Mouse (Mus musculus) forebrain, embryonic 11.5 days (tissue): Measurements from ENCODE around the gene Hoxa3. TPM values are rescaled to one million over a fixed set of nuclear protein-coding genes. Genes with fewer than 3 reads are reported as not detected.
A peak's percentile ranks its signal among the peaks of the same experiment; 100 is the strongest.

Experiments used
- ATAC-seq: fragments of 200-750 bp; cut with Nextera tagmentation; replicated peaks from 2 replicates; pipeline ENCODE4 v1.8.0; 2017; ENCODE audit warnings: moderate TSS enrichment; ENCODE audit not compliant: low FRiP score
- DNase-seq: peaks from one replicate; pipeline ENCODE4 v3.0.0-alpha.2; 2017; ENCODE audit warnings: low spot score
- H3K27ac ChIP-seq: fragments of 300-500 bp; sonication (generic); 2 replicates; pipeline ENCODE4 v1.5.1; 2014; ENCODE audit warnings: low read depth, low read length
- H3K27me3 ChIP-seq: fragments of 300-500 bp; sonication (generic); 2 replicates; pipeline ENCODE4 v1.6.1; 2014; ENCODE audit warnings: mild to moderate bottlenecking, low read length, mixed read lengths; ENCODE audit not compliant: control insufficient read depth, insufficient read depth
- H3K36me3 ChIP-seq: fragments of 300-500 bp; sonication (generic); 2 replicates; pipeline ENCODE4 v1.6.1; 2014; ENCODE audit warnings: mild to moderate bottlenecking, low read length, moderate library complexity, mixed read lengths; ENCODE audit not compliant: control insufficient read depth, insufficient read depth
- H3K4me1 ChIP-seq: fragments of 300-500 bp; sonication (generic); replicated peaks from 2 replicates; pipeline ENCODE4 v1.6.1; 2014; ENCODE audit warnings: low read length, mixed read lengths; ENCODE audit not compliant: control insufficient read depth, insufficient read depth
- H3K4me2 ChIP-seq: fragments of 300-500 bp; sonication (generic); 2 replicates; pipeline ENCODE4 v1.6.1; 2014; ENCODE audit warnings: low read depth, mild to moderate bottlenecking, low read length, moderate library complexity, mixed read lengths; ENCODE audit not compliant: severe bottlenecking
- H3K4me3 ChIP-seq: fragments of 300-500 bp; sonication (generic); 2 replicates; pipeline ENCODE4 v1.5.1; 2014; ENCODE audit warnings: low read depth, low read length
- H3K9ac ChIP-seq: fragments of 300-500 bp; sonication (generic); 2 replicates; pipeline ENCODE4 v1.6.1; 2014; ENCODE audit warnings: low read length
- H3K9me3 ChIP-seq: fragments of 300-500 bp; sonication (generic); 2 replicates; pipeline ENCODE4 v1.6.1; 2016; ENCODE audit warnings: low read length, mixed read lengths; ENCODE audit not compliant: control insufficient read depth
- WGBS: fragments of 180-500 bp; shearing (Covaris S2); extraction: QIAGEN DNeasy Blood & Tissue Kit; methylation state at CpG from one replicate; pipeline ENCODE4 v1.1.7; 2014; 5-methylcytosine and 5-hydroxymethylcytosine counted together
- polyA plus RNA-seq: library from polyadenylated mRNA; unstranded; fragments of >200 nt; fragmentation: Nextera tagmentation; extraction: Ambion mirVana; gene quantifications from 2 replicates; pipeline ENCODE4 v1.2.1, GENCODE M21; 2014

Gene Hoxa3
- polyA plus RNA-seq, 1 experiment from 2014 or later, result not detected

DNA sequence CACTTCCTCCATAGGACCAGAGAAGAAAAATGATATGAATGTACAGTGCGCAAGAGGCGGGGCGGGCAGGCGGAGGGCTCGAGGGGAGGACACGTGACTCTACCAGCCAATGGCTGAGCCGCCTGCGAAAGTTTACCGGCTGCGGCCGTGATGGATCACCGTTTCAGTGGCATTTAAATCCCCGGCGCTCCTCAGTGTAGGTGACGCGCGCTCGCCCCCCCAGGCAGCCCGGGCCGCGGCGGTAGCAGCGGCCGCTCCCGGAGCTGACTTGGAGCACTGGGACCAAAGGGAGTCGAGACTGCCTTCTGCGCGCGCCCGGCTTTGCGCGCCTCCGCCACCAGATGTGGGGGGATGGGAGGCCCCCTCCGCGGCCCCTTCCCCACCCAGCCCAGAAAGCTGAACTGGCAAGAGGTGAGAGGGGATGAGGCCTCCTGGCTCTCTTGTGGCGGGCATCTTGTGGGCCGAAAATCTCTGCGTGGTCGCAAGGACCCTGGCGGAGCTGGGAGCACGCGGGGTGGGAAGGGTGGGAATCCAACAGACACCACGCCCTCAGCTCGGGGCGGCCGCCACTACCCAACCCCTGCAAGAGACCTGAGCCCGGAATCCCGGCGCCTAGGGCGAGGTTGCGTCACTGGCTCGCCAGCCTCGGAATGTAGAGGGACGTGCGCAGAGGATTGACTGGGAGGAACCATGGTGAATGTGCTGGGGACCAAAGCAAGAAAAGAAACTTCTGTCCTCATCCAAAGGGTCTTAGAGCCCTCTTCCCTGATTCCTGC, 54.7 kb downstream of the Hoxa3 start, which contains the start of gene Hoxa1:
Gene Hoxa1, minus strand, starts transcription at position 42 of the 776 bp plus-strand sequence.
- peak; percentile 84 for DNase-seq
- Histone ChIP-seq H3K27ac (no peak within 1 kb of the TSS), H3K4me3 (peak within 1 kb of the TSS; percentile 52), H3K4me2 (peak within 1 kb of the TSS; percentile 99), H3K36me3 (no peaks in the 10 kb centered on the region), H3K9ac (0 out of 2 replicates have a peak within 1 kb of the TSS, but pooled peaks have one; percentile 8), H3K4me1 (peaks cover 9% of the 10 kb centered on the region), H3K9me3 (no peaks in the 10 kb centered on the region), H3K27me3 (peaks cover 96% of the 10 kb centered on the region)
- under 1% methylated on average over 55 of the region's 55 CpGs for WGBS
- peak; percentile 81 for ATAC-seq

DNA sequence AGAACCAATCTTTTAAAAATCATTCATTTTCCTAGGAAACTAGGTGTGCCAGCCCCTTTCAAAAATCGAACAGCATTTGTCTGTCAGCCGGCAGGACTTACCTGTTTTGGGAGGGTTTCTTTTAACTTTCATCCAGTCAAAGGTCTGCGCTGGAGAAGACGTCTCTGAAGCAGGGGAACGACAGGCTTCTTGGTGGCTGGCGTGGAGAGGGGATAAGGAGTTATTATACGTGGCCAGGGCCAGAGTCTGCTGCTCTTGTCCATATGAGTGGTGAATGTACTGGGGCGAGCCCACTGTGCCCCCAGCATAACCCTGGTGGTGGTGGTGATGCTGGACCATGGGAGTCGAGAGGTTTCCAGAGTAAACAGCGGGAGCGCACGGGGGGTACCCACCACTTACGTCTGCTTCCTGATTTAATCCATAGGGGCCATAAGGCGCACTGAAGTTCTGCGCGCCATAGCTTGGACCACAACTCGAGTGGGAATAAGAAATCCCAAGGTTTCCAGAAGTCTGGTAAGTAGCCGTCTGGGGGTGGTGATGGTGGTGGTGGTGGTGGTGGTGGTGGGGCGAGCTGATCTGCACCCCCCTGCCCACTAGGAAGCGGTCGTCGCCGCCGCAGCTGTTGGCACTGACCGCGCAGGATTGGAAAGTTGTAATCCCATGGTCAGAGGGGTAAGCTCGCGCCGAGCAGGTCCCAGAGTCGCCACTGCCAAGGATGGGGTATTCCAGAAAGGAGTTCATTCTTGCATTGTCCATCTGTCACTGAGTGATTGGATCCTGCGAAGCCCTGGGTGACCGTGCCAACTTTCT, 55.5 kb downstream of the Hoxa3 start:
- ATAC-seq (peak; percentile 37; the same call in 1 of the 2 replicates), DNase-seq (peak; percentile 57)
- WGBS, result under 1% methylated on average over 32 of the region's 32 CpGs

DNA sequence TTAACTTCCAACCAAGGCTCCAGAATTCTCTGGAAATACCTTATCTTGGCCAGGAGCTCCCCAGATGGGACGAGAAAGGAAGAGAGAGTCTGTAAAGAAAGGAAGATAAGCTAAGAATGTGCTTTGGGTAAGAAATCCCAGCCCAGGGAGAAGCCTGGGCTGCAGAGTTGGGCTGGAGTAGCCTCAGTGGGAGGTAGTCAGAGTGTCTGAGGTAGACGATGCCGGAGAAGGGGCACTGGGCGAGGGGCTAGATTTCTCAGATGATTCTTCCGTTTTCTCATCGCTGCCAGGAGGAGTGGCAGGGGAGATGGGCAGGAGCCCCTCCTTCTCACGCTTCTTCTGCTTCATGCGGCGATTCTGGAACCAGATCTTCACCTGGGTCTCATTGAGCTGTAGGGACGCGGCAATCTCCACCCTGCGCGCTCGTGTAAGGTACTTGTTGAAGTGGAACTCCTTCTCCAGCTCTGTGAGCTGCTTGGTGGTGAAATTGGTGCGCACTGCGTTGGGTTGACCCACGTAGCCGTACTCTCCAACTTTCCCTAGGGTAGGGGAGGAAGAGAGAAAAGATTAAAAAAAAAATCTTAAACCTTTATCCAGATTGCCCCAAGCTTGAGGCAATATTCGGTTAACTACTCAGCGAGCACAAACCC, 56.5 kb downstream of the Hoxa3 start:
- no peak overlapping the region for H3K9ac ChIP-seq
- H3K36me3 ChIP-seq, result no peaks in the 10 kb centered on the region
- no peak overlapping the region for H3K4me3 ChIP-seq
- ATAC-seq (no peak), DNase-seq (no peak)
- H3K27ac ChIP-seq, result no peak overlapping the region
- peaks cover 98% of the 10 kb centered on the region for H3K27me3 ChIP-seq
- peaks cover 7% of the 10 kb centered on the region for H3K4me1 ChIP-seq
- H3K4me2 ChIP-seq, result no peak overlapping the region
- no peaks in the 10 kb centered on the region for H3K9me3 ChIP-seq
- WGBS, result 1% methylated on average over 20 of the region's 20 CpGs

More for the DNA sequence above, 55.5 kb downstream of the Hoxa3 start:
- Histone ChIP-seq H3K9me3 (no peaks in the 10 kb centered on the region), H3K4me2 (peak overlapping the region; percentile 99), H3K27me3 (peaks cover 96% of the 10 kb centered on the region), H3K9ac (no peak overlapping the region), H3K4me1 (peaks cover 7% of the 10 kb centered on the region), H3K36me3 (no peaks in the 10 kb centered on the region), H3K27ac (no peak overlapping the region), H3K4me3 (peak overlapping the region; percentile 52)

DNA sequence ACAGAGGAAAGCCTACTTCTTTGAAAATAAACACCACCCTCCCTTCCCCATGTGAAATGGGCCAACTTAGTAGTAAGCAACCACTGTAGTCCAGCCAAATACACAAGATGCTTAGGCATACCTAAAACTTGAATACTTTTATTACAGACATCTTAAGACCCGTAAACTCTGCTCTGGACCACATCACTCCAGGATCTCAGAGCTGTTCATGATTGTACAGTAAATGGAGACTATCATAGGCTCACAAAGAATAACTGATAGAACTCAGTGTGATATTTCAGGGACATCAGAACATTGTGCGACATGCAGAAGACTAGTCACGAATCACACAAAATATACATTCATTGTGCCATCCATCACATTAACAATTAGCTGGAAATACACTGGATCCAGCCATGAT, 57.7 kb downstream of the Hoxa3 start:
- peaks cover 98% of the 10 kb centered on the region for H3K27me3 ChIP-seq
- DNase-seq (no peak), ATAC-seq (no peak)
- no peak overlapping the region for H3K4me3 ChIP-seq
- H3K4me2 ChIP-seq, result no peak overlapping the region
- no peak overlapping the region for H3K27ac ChIP-seq
- H3K36me3 ChIP-seq, result no peaks in the 10 kb centered on the region
- peaks cover 7% of the 10 kb centered on the region for H3K4me1 ChIP-seq
- H3K9ac ChIP-seq, result no peak overlapping the region
- no peaks in the 10 kb centered on the region for H3K9me3 ChIP-seq
- WGBS, result 38% methylated on average over 3 of the region's 3 CpGs

DNA sequence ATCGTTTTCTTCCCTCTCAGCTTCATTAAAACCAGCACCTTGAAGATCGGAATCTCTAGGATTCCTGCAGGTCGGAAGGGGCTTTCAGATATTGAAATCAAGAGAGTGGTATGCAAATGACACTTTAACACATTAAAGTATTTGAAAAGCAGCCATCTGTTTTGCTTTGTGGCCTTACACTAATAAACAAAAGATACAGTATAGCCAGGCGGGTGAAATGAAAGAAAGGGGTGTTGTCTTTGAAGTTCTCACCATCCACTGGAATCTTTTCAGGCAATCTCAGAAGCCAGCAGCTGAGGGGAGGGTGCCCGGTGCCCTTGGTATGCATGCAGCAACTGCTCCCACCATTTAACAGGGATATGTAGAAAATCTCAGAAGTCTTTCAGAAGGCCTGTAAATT, 59.1 kb downstream of the Hoxa3 start:
- no peak for DNase-seq
- no peaks in the 10 kb centered on the region for H3K36me3 ChIP-seq
- ATAC-seq, result no peak
- WGBS, result 4% methylated on average over 5 of the region's 5 CpGs
- no peak overlapping the region for H3K27ac ChIP-seq
- H3K9me3 ChIP-seq, result no peaks in the 10 kb centered on the region
- peaks cover 96% of the 10 kb centered on the region for H3K27me3 ChIP-seq
- no peak overlapping the region for H3K9ac ChIP-seq
- H3K4me2 ChIP-seq, result no peak overlapping the region
- H3K4me3 ChIP-seq, result no peak overlapping the region
- peaks cover 7% of the 10 kb centered on the region for H3K4me1 ChIP-seq

DNA sequence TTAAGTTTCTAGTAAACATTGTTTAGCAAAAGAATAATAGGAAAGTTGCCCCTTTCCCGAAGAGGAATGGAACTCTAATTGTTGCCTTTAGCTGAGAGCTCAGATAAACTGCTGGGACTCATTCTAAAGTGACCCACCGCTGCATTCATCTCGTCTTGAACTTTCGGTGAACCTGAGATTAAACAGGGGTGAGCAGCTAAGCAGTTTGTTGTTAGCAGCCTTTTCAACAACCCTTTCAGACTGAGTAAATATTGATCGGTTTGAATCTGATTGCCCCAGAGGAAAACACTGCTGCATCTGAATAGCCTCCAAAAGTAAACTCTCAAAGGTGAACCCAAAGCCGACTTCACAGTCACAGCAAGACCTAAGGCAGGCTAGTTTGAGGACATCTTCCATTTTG, 59.9 kb downstream of the Hoxa3 start:
- under 1% methylated on average over 6 of the region's 6 CpGs for WGBS
- Histone ChIP-seq H3K9ac (no peak overlapping the region), H3K4me3 (no peak overlapping the region), H3K36me3 (no peaks in the 10 kb centered on the region), H3K4me1 (no peaks in the 10 kb centered on the region), H3K27me3 (peaks cover 95% of the 10 kb centered on the region), H3K9me3 (no peaks in the 10 kb centered on the region), H3K4me2 (no peak overlapping the region), H3K27ac (no peak overlapping the region)
- DNase-seq (no peak), ATAC-seq (no peak)

DNA sequence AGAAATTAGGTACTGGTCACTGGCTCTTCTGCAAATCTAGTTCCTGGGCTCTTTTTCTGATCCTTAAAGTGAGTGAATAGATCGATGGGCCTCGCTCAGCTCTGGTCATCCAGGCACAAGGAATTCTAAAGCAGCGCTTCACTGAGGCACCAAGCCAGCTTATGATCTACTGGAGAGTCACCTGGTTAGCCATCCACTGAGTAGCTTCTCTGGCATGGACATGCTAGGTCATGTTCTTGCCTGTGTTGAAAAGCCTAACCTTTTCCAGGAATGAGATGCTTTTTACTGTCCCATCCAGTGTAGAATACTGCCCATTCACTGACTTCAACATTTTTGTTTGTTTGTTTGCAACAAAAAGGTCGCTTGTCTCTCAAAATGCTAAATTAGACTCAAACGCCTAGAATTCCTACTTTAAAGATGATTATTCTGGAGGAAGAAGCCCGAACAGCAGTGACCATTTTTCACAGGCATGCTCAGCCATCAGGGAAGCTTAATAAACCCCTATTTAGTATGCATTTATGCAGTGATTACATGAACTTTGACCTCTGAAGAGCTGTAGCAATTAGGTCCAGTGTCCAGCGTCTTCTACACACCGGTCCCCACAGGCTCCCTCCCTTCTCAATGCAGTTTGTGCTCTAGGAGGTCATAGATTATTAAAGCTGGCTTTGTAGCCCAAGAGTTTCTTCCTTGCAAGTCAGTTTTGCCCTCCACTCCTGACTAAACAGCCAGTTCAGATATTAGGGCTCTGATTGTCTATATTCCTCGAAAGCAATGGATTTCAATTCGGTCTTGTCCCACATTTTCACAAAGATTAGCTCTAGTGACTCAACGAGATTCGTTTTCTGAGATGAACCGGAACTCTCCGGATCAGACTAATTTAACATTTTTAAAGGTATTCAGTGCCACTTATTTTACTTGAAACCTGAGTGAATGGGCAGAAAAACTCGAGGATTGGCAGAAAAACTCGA, 60.6 kb downstream of the Hoxa3 start:
- Histone ChIP-seq H3K9ac (no peak overlapping the region), H3K27me3 (peaks cover 90% of the 10 kb centered on the region), H3K27ac (no peak overlapping the region), H3K36me3 (no peaks in the 10 kb centered on the region), H3K9me3 (no peaks in the 10 kb centered on the region), H3K4me3 (no peak overlapping the region), H3K4me2 (no peak overlapping the region), H3K4me1 (no peaks in the 10 kb centered on the region)
- whole genome bisulfite sequencing, result 2% methylated on average over 16 of the region's 16 CpGs
- DNase-seq (no peak), ATAC-seq (no peak)
